Mouse (Mus musculus) cerebellum, adult 2 months (tissue): ENCODE results near the gene Oscar.

Source experiments
- CTCF ChIP-seq: fragments of 200-500 bp; IDR thresholded peaks from 2 replicates; pipeline ENCODE4 v1.5.1; 2011; ENCODE audit warnings: low read depth, mild to moderate bottlenecking, control low read depth, low read length, moderate library complexity, borderline replicate concordance; ENCODE audit not compliant: insufficient read depth
- POLR2A ChIP-seq: fragments of 200-500 bp; IDR thresholded peaks from 2 replicates; pipeline ENCODE4 v1.6.1; 2011; ENCODE audit warnings: low read length, control low read depth, borderline replicate concordance; ENCODE audit not compliant: insufficient read depth

DNA sequence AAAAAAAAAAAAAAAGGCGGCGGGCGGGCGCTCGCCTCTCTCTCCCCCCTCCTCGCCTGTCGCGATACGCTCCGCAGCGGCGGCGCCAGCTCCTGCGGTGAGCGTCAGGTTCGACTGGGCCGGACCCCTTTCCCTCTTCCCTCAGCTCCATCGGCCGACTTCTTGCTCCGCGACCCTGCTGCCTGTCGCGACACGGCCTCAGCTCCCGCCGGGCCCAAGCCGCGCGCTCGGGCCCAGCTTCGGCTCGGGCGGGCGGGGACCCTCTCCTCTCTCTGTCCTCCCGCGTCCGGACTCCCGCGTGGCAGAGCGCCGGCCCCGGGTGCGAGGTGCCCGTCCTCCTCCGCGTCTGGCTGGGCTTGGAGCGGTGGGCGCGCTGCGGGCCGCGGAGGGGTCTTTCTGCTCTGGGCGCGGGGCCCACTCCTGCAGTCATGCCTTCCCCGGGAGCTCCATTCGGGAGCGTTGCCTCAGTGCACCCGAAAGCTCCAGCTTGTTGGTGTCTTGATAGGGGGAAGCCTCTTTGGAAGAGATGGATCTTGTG is 29.6 kb upstream of the Oscar start:
- no peak for TF ChIP-seq CTCF
- no peak for TF ChIP-seq POLR2A
